Mouse (Mus musculus) layer of hippocampus, postnatal 14 days (tissue): ENCODE measurements around the gene Zfp189. TPM values are rescaled to one million over a fixed set of nuclear protein-coding genes. Genes with fewer than 3 reads are reported as not detected.
"Not testable (repeated sequence)": the region's sequence is repeated elsewhere in the genome, so short reads cannot be mapped to it uniquely, and the experiment has no call there.

Experiments
- DNase-seq, 2 experiments: peaks; one replicate each; pipeline ENCODE4 v3.0.0; 2021 to 2022; ENCODE audit warnings: low spot score in 2 of 2, mixed read lengths in 1 of 2
- long read RNA-seq, 2 experiments: library from polyadenylated mRNA; stranded (forward); transcript quantifications; one replicate each; pipeline ENCODE4 v2.0.0; 2021
- total RNA-seq, 2 experiments: library from RNA; stranded (reverse); gene quantifications; 2 replicates each; pipeline ENCODE4 v1.2.3; 2021

Zfp189 gene
- 10 to 100 TPM; 21.3 to 25.7 TPM for total RNA-seq
- long read RNA-seq, experiment 1, transcript Zfp189-202 (3 exons, 2,965 nt), result major isoform, 12 of 17 reads
- long read RNA-seq, experiment 1, partial matches to known transcripts, result 0 of 17 reads
- long read RNA-seq, experiment 1, other reads (novel, unspliced or antisense), result 5 of 17 reads
- long read RNA-seq, experiment 2, transcript Zfp189-202 (3 exons, 2,965 nt), result major isoform, 18 of 22 reads
- long read RNA-seq, experiment 2, partial matches to known transcripts, result 0 of 22 reads
- long read RNA-seq, experiment 2, other reads (novel, unspliced or antisense), result 4 of 22 reads

GRCm38 (mm10) chr4:49520572-49521340 lies at the start of gene Zfp189, which contains the start of gene Mrpl50:
Zfp189 (plus strand) TSS chr4:49521176.
Mrpl50 (minus strand) TSS chr4:49521093.
- peak; percentile 93 to 99 for DNase-seq

DNA sequence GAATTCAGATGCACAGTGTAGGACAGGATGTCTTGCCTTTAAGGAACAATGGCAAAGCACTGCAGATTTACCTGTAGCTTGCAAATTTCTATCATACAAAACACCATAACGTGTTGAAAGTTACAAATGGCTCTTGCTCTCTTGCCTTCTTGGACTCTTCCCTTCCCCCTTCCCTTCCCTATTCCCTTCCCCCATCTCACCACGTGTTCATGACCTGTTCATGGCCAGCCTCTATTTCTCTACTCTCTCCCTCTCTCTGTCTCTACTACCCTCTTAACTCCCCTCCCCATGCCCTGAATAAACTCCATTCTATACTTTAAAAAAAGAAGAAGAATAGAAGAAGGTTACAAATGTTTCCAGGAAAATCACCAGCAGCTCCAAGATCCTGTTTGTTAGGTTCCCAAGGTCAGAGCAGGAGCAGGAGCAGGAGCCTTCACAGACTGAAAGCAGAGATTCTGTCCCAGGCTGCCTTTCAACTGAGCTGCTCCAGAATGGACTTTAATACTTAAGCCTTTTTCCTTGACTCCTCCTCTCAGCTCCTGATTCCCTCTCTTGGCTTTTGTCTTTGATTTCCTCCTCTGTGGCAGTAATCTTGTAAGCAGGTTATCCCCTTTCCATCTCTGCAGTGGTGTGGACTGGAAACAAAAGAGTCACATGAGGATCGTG lies 47.4 kb upstream of the Zfp189 start, which contains the start of gene Acnat1:
Gene Acnat1 (minus strand): TSS at position 478 of the 666 bp plus-strand sequence.
- no peak for DNase-seq

DNA sequence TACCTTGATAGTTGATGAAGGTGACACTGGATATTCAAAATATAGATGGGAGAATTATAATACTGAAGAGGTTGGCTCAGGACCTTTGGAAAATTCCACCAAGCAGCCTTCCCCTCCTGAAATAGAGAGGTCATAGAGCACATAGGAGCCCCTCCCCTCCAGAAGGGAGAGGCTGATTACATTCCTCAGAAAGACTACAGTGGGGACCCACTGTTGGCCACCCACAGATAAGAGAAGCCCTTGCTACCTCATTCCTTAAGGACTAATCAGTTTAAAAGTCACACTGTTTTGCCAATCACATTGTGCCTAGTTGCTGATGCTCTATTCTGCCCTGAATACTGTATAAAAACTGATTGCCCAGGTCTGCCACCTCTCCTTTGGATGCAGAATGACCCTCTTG lies 46.4 kb upstream of the Zfp189 start:
- no peak for DNase-seq

DNA sequence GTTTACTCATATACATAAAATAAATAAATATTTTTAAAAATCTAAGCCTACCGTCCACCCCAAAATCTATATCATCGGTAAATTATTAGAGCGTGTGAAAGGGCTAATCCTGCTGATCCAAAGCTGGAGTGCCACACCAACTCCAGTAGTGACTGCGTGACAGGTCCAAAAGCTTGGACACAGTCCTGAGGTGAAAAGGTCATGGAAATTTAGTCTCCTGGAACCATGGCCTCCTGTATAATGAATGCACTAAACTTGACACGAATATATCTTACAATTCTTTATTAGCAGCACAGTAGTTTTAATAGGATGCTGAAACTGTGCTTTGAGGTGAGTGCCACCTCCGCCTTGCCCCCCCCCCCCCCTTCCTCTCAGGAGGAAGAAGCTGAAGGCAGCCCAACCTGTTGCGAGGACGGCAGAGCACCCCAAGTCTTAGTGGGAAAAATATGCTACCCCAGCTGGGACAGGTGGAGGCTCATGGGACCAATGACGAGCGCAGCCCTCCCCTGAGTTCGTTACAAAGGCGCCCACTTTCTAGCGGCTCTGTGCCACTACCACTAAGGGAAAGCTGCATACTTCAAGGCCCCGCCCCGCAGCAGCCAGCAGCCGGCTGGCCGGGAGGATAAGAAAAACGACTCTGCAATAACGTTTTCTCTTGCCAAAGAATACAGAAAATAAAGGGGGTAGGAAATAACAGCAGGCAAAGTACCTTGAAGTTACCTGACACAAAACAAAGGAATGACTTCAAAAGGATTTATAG lies 42.7 kb upstream of the Zfp189 start:
- DNase-seq, result no peak

DNA sequence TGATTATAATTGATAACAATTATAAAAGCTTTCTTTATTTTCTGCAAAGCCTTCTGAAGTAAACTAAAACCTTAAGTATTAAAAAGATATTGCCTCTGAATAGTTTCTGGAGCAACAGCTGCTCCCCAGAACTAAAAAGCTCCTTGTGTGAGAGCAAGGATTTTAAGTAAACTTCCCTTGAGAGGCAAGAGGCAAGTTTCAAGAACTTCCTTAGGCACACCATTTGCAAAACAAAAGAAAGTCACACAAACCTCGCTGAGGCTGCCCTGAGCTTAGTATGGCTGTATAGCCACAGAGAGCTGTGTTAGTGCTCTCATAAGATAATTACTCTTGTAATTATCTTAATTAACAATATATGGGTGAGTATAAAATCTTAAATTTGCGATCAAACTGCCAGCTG lies 41.9 kb upstream of the Zfp189 start:
- not testable (repeated sequence) for DNase-seq

DNA sequence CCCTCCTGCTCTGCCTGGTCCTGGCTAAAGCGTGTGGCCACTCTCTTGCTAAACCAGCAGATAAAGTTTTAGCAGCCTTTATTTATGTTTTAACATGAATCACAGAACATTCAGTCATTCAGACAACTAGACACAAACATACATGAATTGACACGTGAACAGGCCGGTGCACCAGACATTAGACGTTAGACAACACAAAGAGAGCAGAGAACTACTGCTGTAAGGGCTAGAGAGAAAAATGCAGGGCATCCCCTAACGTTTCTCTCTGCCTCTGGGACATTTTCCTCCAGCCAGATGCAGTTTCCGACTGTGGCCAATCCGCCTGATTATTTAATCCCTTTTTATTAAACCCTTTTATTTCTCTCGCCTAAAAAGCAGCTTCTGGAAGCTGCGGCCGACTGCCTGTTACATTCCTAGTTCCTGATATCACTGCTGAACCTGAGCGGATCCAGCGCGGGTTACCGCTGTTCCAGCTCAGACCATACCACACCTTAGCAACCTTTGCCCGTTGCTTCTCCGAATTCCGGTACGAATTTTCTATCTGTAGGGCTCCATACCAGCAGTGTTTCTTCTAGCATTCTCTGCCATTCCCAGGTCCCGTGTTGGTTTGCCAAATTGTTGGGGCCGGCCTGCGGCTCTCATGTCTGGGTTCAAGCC lies 40.7 kb upstream of the Zfp189 start:
- DNase-seq, result no peak

DNA sequence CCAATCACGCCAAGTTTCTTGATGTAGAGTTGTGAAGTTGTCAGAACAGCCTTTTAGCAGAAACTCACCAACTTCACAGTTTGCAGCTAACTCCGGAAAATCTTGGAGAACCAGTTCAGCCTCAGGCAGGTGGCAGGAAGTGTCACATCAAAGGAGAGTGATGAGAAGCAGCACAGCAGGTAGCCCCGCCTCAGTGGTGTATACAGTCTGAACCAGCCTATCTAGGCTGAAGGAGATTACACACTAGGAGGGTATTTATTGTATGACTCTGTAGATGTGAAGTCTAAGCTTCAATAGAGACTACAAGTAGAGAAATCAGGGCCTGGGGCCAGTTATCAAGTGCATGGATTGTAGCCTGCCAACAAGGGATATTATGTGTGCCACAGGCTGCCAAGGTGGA lies 40.1 kb upstream of the Zfp189 start:
- DNase-seq, result no peak

- no peak for DNase-seq
Observed at GRCm38 (mm10) chr4:49485442-49485841, 35.5 kb upstream of the Zfp189 start.

- not testable (repeated sequence) for DNase-seq
Observed at GRCm38 (mm10) chr4:49485934-49486650, 34.9 kb upstream of the Zfp189 start.

DNA sequence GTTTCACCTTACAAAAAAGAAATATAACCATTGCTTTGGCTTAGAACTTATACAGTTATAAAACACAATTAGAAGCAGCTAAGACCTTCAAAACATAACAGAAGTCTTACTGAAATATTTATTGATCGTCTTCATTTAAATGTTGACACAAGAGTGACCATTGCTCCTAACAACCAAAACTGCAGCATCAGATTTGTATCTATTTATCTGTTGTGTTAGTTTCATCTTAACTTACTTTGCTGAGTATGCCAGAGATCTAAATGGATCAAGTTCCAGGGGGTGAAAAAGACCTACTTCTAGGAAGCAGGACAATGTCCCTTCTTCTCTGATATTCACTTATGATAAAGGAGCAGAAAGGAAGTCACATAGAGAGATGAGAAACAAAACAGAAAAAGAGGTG lies 17.4 kb upstream of the Zfp189 start:
- no peak for DNase-seq

DNA sequence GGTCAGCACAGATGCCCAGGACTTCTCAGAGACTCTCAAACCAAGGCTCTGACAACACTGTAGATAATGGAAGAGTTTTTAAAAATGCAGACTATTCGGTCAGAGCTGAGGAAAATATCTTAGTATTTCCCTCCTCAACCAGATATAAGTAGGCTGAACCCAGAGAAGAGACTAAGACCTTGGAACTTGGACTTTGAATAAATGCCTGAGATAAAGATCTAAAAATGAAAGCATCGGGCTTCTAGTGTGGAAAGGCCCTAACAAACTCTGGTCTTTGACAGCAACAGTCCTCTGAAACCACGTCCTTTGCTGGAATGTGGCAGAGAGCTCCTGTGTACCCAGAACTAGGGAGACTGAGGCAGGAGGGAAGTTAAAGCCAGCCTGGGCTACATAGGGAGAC lies 14.6 kb upstream of the Zfp189 start, which contains the start of gene Baat:
Gene Baat (minus strand): TSS at position 172 of the 400 bp plus-strand sequence.
- no peak for DNase-seq

DNA sequence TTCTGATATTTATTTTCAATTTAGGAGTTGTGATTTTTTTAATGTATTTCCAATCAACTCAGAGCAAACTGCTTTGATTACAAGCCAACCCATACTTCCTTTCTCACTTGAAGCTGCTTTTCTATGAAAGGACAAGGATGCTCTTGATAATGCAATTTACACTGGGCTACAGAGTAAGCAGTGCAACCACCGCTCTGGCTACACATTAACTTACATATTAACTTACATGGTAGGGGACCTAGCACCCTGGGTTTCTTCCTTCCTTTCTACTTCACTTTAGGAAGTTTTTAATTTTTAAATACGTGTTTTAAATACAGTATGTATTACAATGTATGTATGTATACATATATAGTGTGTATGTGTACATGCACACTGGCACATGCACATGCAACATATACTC lies 11.8 kb upstream of the Zfp189 start:
- no peak for DNase-seq

DNA sequence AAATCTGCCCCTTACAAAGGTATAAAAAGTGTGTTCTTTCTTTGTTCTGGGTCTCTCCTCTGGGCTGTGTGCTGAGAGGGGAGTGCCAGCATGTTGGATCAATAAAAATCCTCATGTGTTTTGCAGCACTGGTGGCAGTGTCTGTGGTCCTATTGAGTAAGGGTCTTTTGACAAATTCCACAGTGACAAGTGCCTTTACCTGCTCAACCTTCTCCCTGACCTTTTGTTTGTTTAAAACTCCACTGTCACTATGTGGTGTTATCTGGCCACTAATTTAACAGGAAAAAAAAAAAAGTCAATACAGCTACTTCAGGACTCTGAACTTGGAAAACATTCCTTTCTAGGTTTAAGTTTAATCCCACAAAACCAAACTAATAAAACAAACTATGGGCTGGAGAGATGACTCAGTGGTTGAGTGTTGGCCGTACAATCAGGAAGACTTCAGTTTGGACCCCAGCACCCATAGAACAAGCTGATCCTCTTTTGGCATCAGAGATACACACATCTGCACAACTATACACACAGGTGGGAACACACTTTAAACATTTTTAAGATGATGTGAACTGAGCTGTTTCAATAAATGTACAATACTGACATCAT lies 10.6 kb upstream of the Zfp189 start:
- DNase-seq, result not testable (repeated sequence)

DNA sequence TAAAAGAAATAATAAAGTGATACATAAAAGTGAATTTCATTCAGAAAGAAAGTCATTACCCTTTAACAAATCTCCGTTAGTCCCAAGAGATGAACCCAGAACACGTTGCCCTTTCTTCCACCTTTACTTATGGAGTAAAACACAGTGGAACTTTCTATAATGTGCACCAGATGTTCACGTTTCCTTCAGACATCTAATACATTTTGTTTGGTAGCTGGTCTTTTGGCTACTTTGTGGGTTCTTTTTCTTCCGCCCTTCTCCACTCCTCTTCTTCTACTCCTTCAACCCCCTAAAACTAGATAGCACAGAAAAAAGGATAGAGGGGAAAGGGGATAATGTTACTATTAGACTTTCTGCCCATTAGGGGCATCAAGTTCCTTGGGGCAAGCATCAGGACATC lies 8.3 kb upstream of the Zfp189 start:
- no peak for DNase-seq

DNA sequence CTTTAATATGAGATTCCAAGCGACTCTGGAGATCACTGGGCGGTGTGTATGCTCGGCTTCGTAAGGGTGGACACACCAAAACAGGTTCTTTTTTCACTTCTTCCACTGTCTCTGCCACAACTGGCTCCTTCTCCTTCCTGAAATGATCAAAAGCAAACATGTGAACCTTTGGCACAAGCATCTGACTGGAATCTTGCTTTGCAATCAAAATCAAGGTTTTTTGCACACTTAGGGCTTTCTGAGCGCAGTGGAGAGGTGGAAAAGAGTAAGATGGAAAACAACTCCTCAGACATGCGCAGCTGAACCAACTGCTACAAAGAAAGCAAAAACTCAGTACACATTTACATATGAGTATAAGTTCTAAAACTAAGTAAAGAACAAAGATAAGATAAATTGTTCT lies 6.5 kb upstream of the Zfp189 start:
- DNase-seq, result no peak

DNA sequence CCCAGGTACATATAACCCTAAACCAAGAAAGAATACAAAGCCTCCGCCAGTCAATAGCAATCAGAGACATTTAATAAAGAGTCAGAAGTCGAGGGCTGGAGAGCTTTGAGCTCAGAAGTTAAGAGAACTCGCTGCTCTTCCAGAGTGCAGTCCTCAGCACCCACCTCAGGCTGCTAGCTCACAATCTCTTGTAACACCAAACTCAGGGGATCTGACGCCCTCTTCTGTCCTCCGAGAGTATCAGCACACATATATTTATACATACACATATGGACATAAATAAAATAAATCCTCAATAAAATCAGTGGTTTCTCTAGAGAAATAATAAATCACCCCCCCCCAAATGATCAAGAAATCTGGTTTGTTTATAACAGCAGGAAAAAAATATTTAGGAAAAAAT lies 1.5 kb upstream of the Zfp189 start:
- DNase-seq, result no peak

DNA sequence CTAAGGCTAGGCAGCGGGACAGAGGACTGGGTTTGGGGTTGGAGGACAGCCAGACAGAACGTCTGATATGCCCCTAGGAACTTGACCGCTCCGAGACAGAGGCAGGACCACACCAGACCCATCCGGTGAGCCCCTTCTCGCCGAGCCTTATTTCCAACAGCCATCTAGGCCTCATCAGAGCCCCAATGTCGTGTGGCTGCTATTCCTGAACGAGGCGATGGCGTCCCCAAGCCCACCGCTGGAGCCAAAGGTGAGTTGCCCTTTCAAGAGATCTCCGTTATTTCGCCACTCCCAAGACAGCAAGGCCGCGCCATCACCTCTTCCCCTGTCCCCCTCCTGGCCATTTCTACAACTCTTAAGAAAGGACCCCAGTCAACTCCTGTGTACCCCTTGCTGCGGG lies 370 bp downstream of the Zfp189 start:
- no peak for DNase-seq

- DNase-seq, result peak; percentile 54 to 85
Observed at GRCm38 (mm10) chr4:49522576-49522975, 1.6 kb downstream of the Zfp189 start.

- no peak for DNase-seq
Observed at GRCm38 (mm10) chr4:49535036-49535435, 14.1 kb downstream of the Zfp189 start.
